Mouse (Mus musculus) MN1 (cell line): Measurements from ENCODE around the gene Olfr736.

ENCODE experiments used
- DNase-seq: peaks from one replicate; pipeline ENCODE4 v3.0.0-alpha.2; 2016; ENCODE audit warnings: low spot score

Gene Olfr736

GRCm38 (mm10) chr14:50380863-50381262 is at the start of gene Olfr736:
Gene Olfr736, plus strand, starts transcription at chr14:50381163.
- DNase-seq: no peak

GRCm38 (mm10) chr14:50348796-50349195 is 32.2 kb upstream of the Olfr736 start, which contains the start of gene Olfr735:
Gene Olfr735, minus strand, starts transcription at chr14:50348872.
- no peak for DNase-seq

GRCm38 (mm10) chr14:50352438-50352837 is 28.5 kb upstream of the Olfr736 start:
- no peak for DNase-seq

GRCm38 (mm10) chr14:50356725-50357124 is 24.2 kb upstream of the Olfr736 start:
- no peak for DNase-seq

- DNase-seq: no peak
Measured at GRCm38 (mm10) chr14:50357593-50357992, 23.4 kb upstream of the Olfr736 start, which contains the start of gene Tlr11. Gene Tlr11, plus strand, starts transcription at chr14:50357914.

- no peak for DNase-seq
Measured at GRCm38 (mm10) chr14:50360480-50360879, 20.5 kb upstream of the Olfr736 start.

- no peak for DNase-seq
Measured at GRCm38 (mm10) chr14:50363561-50363960, 17.4 kb upstream of the Olfr736 start.

- DNase-seq: no peak
Measured at GRCm38 (mm10) chr14:50407268-50407667, 26.3 kb downstream of the Olfr736 start, which contains the start of gene Olfr738. Gene Olfr738, plus strand, starts transcription at chr14:50407568.

- no peak for DNase-seq
Measured at GRCm38 (mm10) chr14:50418326-50418725, 37.4 kb downstream of the Olfr736 start, which contains the start of gene Olfr739. Gene Olfr739, plus strand, starts transcription at chr14:50418626.
